In genomic region chr7:111132596-111132995, GRCm38 (mm10) we compare ENCODE assay signal across 29 mouse cellular contexts. TPM values are rescaled to one million over a fixed set of nuclear protein-coding genes. Genes with fewer than 3 reads are reported as not detected.
DNase-seq lines count a peak whose midpoint lies in the region; ATAC-seq and TF ChIP-seq lines count a peak whose summit lies in the region.
"Had no signal": no experiment of that assay in that cellular context is flagged by ENCODE, and none has a peak within 500 bp of the region (broad histone marks: within the 10 kb centered on the region; RNA-seq: fewer than 3 reads in every experiment).

No protein-coding gene starts in this region.

- no peak for ATAC-seq in midbrain, embryonic 11.5 days (ENCODE audit: low FRiP score)
- no peak for ATAC-seq in midbrain, embryonic 15.5 days (replicated peaks)
- no peak for ATAC-seq in forebrain, embryonic 16.5 days
- ATAC-seq: CD4-positive, CD25-positive, alpha-beta regulatory T cell, adult 4 months; forebrain, embryonic 15.5 days; hindbrain, postnatal 0 days; inflammation-experienced regulatory T-cells, adult 6 months; intestine, embryonic 16.5 days; Patski had no signal

- H3K4me1 ChIP-seq in midbrain, embryonic 11.5 days (ENCODE audit: control insufficient read depth, insufficient read depth, low read length), result no peaks in the 10 kb centered on the region
- H3K4me1 ChIP-seq in midbrain, embryonic 15.5 days, result no peaks in the 10 kb centered on the region
- H3K4me1 ChIP-seq in forebrain, embryonic 16.5 days (replicated peaks; ENCODE audit: control insufficient read depth, insufficient read depth, low read length), result no peaks in the 10 kb centered on the region
- H3K4me1 ChIP-seq: embryonic facial prominence, embryonic 10.5 days; forebrain, embryonic 12.5 days; forebrain, embryonic 15.5 days had no signal

- no peak overlapping the region for H3K27ac ChIP-seq in midbrain, embryonic 11.5 days (ENCODE audit: low read depth, low read length)
- H3K27ac ChIP-seq in midbrain, embryonic 15.5 days, result no peak overlapping the region
- H3K27ac ChIP-seq in forebrain, embryonic 16.5 days (ENCODE audit: low read length), result no peak overlapping the region
- H3K27ac ChIP-seq: embryonic facial prominence, embryonic 10.5 days; embryonic facial prominence, embryonic 13.5 days; forebrain, embryonic 12.5 days; forebrain, embryonic 15.5 days; gastrocnemius, adult 2 months; heart, embryonic 10.5 days; heart, embryonic 13.5 days; hindbrain, embryonic 14.5 days; hindbrain, postnatal 0 days had no signal

- no peak for TF ChIP-seq POLR2A in myocyte (IDR thresholded peaks at IDR 0.05; ENCODE audit: insufficient read length, low read depth)

- H3K4me2 ChIP-seq in midbrain, embryonic 11.5 days, result no peak overlapping the region
- no peak overlapping the region for H3K4me2 ChIP-seq in midbrain, embryonic 15.5 days
- no peak overlapping the region for H3K4me2 ChIP-seq in myocyte (ENCODE audit: low read depth)
- H3K4me2 ChIP-seq in forebrain, embryonic 16.5 days (ENCODE audit: low read length), result no peak overlapping the region
- H3K4me2 ChIP-seq: embryonic facial prominence, embryonic 13.5 days; forebrain, embryonic 12.5 days; forebrain, embryonic 15.5 days; heart, embryonic 13.5 days; hindbrain, embryonic 14.5 days had no signal

- DNase-seq in gastrocnemius, postnatal 25 days, result peak; percentile 20
- DNase-seq in gastrocnemius, postnatal 10 days, result no peak
- DNase-seq in midbrain, embryonic 11.5 days (ENCODE audit: low spot score, missing footprints), result peak; percentile 37
- DNase-seq: adrenal gland, postnatal 14 days; cerebellum, adult 11-12 months; cerebellum, adult 8-10 months; cerebellum, postnatal 10 days; cerebellum, postnatal 36 days; embryo, embryonic 11 days; gastrocnemius, adult 2 months; heart, adult 18-20 months; heart, postnatal 14 days; heart, postnatal 4 days had no signal

- 74% methylated on average over 2 of the region's 2 CpGs for WGBS in midbrain, embryonic 11.5 days
- WGBS in midbrain, embryonic 15.5 days, result 71% methylated on average over 2 of the region's 2 CpGs
- 77% methylated on average over 2 of the region's 2 CpGs for WGBS in forebrain, embryonic 16.5 days

- H3K79me2 ChIP-seq in myocyte (ENCODE audit: control insufficient read depth, insufficient read depth), result no peaks in the 10 kb centered on the region

- no peaks in the 10 kb centered on the region for H3K9me3 ChIP-seq in midbrain, embryonic 11.5 days (ENCODE audit: control insufficient read depth, low read length)
- H3K9me3 ChIP-seq in midbrain, embryonic 15.5 days, result no peaks in the 10 kb centered on the region
- no peaks in the 10 kb centered on the region for H3K9me3 ChIP-seq in forebrain, embryonic 16.5 days (ENCODE audit: control insufficient read depth, low read length)
- H3K9me3 ChIP-seq: embryonic facial prominence, embryonic 10.5 days; embryonic facial prominence, embryonic 13.5 days; forebrain, embryonic 12.5 days; forebrain, embryonic 15.5 days; heart, embryonic 10.5 days; heart, embryonic 13.5 days had no signal

- H3K36me3 ChIP-seq in midbrain, embryonic 11.5 days (ENCODE audit: control insufficient read depth, insufficient read depth, low read length), result no peaks in the 10 kb centered on the region
- no peaks in the 10 kb centered on the region for H3K36me3 ChIP-seq in midbrain, embryonic 15.5 days (replicated peaks)
- no peaks in the 10 kb centered on the region for H3K36me3 ChIP-seq in myocyte (ENCODE audit: control insufficient read depth, insufficient read depth)
- no peaks in the 10 kb centered on the region for H3K36me3 ChIP-seq in forebrain, embryonic 16.5 days (ENCODE audit: control insufficient read depth, insufficient read depth)
- H3K36me3 ChIP-seq: embryonic facial prominence, embryonic 10.5 days; embryonic facial prominence, embryonic 13.5 days; forebrain, embryonic 12.5 days; forebrain, embryonic 15.5 days; heart, embryonic 10.5 days; heart, embryonic 13.5 days had no signal

- no peaks in the 10 kb centered on the region for H3K27me3 ChIP-seq in midbrain, embryonic 11.5 days (ENCODE audit: control insufficient read depth, insufficient read depth, low read length)
- H3K27me3 ChIP-seq in midbrain, embryonic 15.5 days (replicated peaks), result no peaks in the 10 kb centered on the region
- H3K27me3 ChIP-seq in myocyte (ENCODE audit: control insufficient read depth, insufficient read depth, insufficient read length), result no peaks in the 10 kb centered on the region
- no peaks in the 10 kb centered on the region for H3K27me3 ChIP-seq in forebrain, embryonic 16.5 days (replicated peaks; ENCODE audit: control insufficient read depth, insufficient read depth, low read length)
- H3K27me3 ChIP-seq: embryonic facial prominence, embryonic 13.5 days; forebrain, embryonic 12.5 days; forebrain, embryonic 15.5 days; heart, embryonic 13.5 days; Patski had no signal

- no peak overlapping the region for H3K4me3 ChIP-seq in midbrain, embryonic 11.5 days (ENCODE audit: low read depth, low read length)
- no peak overlapping the region for H3K4me3 ChIP-seq in midbrain, embryonic 15.5 days
- H3K4me3 ChIP-seq in myocyte, result no peak overlapping the region
- no peak overlapping the region for H3K4me3 ChIP-seq in forebrain, embryonic 16.5 days (replicated peaks; ENCODE audit: low read length)
- H3K4me3 ChIP-seq: embryonic facial prominence, embryonic 10.5 days; embryonic facial prominence, embryonic 13.5 days; erythroblast, embryonic 14.5 days; forebrain, embryonic 12.5 days; forebrain, embryonic 15.5 days; gastrocnemius, adult 2 months; heart, embryonic 10.5 days; heart, embryonic 13.5 days had no signal

- H3ac ChIP-seq in myocyte (ENCODE audit: control insufficient read depth, insufficient read length), result no peak overlapping the region

- H3K9ac ChIP-seq in midbrain, embryonic 11.5 days (ENCODE audit: low read length), result no peak overlapping the region
- no peak overlapping the region for H3K9ac ChIP-seq in midbrain, embryonic 15.5 days
- no peak overlapping the region for H3K9ac ChIP-seq in forebrain, embryonic 16.5 days (replicated peaks; ENCODE audit: low read depth, low read length)
- H3K9ac ChIP-seq: embryonic facial prominence, embryonic 13.5 days; forebrain, embryonic 12.5 days; forebrain, embryonic 15.5 days; heart, embryonic 13.5 days; hindbrain, embryonic 14.5 days had no signal

TF ChIP-seq in myocyte, 11 proteins besides CTCF, POLR2A, EP300 and RAD21:
- TF ChIP-seq USF1 (IDR thresholded peaks at IDR 0.05; ENCODE audit: low read depth) (no peak), TCF12 (IDR thresholded peaks at IDR 0.05; ENCODE audit: insufficient read depth, poor library complexity, severe bottlenecking) (no peak), CEBPB (IDR thresholded peaks at IDR 0.05; ENCODE audit: insufficient read depth, poor library complexity, severe bottlenecking) (0 out of 2 replicates have a peak, but pooled peaks have one; percentile 8), E2F4 (IDR thresholded peaks at IDR 0.05; ENCODE audit: insufficient read depth) (no peak), REST (IDR thresholded peaks at IDR 0.05; ENCODE audit: insufficient read depth, insufficient read length) (no peak)

RNA-seq across cellular contexts. Expression of gene Eif4g2, which starts 49.8 kb away (rescaled TPM):
- total RNA-seq in gastrocnemius, postnatal 25 days (2021), result 100 to 1,000 TPM; 617 to 661 TPM
- total RNA-seq in gastrocnemius, postnatal 10 days (2021), result 100 to 1,000 TPM; 723 to 740 TPM
- polyA plus RNA-seq in midbrain, embryonic 11.5 days (2014; fragmentation: Nextera tagmentation; extraction: Ambion mirVana), result 2,057 and 2,255 TPM in 2 replicates
- 1,075 and 1,130 TPM in 2 replicates for polyA plus RNA-seq in midbrain, embryonic 15.5 days (2015; fragmentation: Nextera tagmentation; extraction: Ambion mirVana)
- 408 TPM for polyA plus RNA-seq in myocyte (2012; fragmentation: generic; extraction: Trizol)
- 1,250 and 1,378 TPM in 2 replicates for polyA plus RNA-seq in forebrain, embryonic 16.5 days (2015; fragmentation: Nextera tagmentation; extraction: Ambion mirVana)
